Mouse (Mus musculus): Measurements from ENCODE around the gene Hoxa5. TPM values are rescaled to one million over a fixed set of nuclear protein-coding genes. Genes with fewer than 3 reads are reported as not detected.

The Hoxa5 gene
- polyA plus RNA-seq, 1 experiment from 2014 or later = 0.08 TPM

GRCm38 (mm10) chr6:52157466-52158275, 46.7 kb downstream of the Hoxa5 start:
- ATAC-seq = peak; percentile 37
- Histone ChIP-seq H3K27ac (no peak overlapping the region), H3K4me1 (replicated peaks) (peaks cover 10% of the 10 kb centered on the region), H3K27me3 (peaks cover 98% of the 10 kb centered on the region), H3K9ac (replicated peaks) (no peak overlapping the region), H3K36me3 (no peaks in the 10 kb centered on the region), H3K4me2 (replicated peaks) (peak overlapping the region; percentile 80), H3K4me3 (replicated peaks) (peak overlapping the region; percentile 45), H3K9me3 (no peaks in the 10 kb centered on the region)
- WGBS = 1% methylated on average over 32 of the region's 32 CpGs

GRCm38 (mm10) chr6:52156551-52157200, 47.7 kb downstream of the Hoxa5 start:
- ATAC-seq = no peak
- peaks cover 99% of the 10 kb centered on the region for H3K27me3 ChIP-seq
- no peaks in the 10 kb centered on the region for H3K9me3 ChIP-seq
- peaks cover 10% of the 10 kb centered on the region for H3K4me1 ChIP-seq (replicated peaks)
- no peak overlapping the region for H3K9ac ChIP-seq (replicated peaks)
- H3K4me3 ChIP-seq (replicated peaks) = no peak overlapping the region
- no peak overlapping the region for H3K4me2 ChIP-seq (replicated peaks)
- no peaks in the 10 kb centered on the region for H3K36me3 ChIP-seq
- H3K27ac ChIP-seq = no peak overlapping the region
- 2% methylated on average over 20 of the region's 20 CpGs for WGBS

- ATAC-seq = no peak
- 39% methylated on average over 3 of the region's 3 CpGs for WGBS
- no peak overlapping the region for H3K4me2 ChIP-seq (replicated peaks)
Measured at GRCm38 (mm10) chr6:52155471-52155870, 48.9 kb downstream of the Hoxa5 start.

GRCm38 (mm10) chr6:52154044-52154443, 50.3 kb downstream of the Hoxa5 start:
- H3K27me3 ChIP-seq = peaks cover 100% of the 10 kb centered on the region
- H3K27ac ChIP-seq = no peak overlapping the region
- no peak overlapping the region for H3K4me2 ChIP-seq (replicated peaks)
- H3K4me1 ChIP-seq (replicated peaks) = peaks cover 10% of the 10 kb centered on the region
- no peak overlapping the region for H3K4me3 ChIP-seq (replicated peaks)
- WGBS = 1% methylated on average over 5 of the region's 5 CpGs
- H3K9ac ChIP-seq (replicated peaks) = no peak overlapping the region
- H3K9me3 ChIP-seq = no peaks in the 10 kb centered on the region
- no peak for ATAC-seq
- no peaks in the 10 kb centered on the region for H3K36me3 ChIP-seq

More at GRCm38 (mm10) chr6:52155471-52155870, 48.9 kb downstream of the Hoxa5 start:
- Histone ChIP-seq H3K9ac (replicated peaks) (no peak overlapping the region), H3K4me1 (replicated peaks) (peaks cover 10% of the 10 kb centered on the region), H3K27ac (no peak overlapping the region), H3K27me3 (peaks cover 100% of the 10 kb centered on the region), H3K4me3 (replicated peaks) (no peak overlapping the region), H3K36me3 (no peaks in the 10 kb centered on the region), H3K9me3 (no peaks in the 10 kb centered on the region)

GRCm38 (mm10) chr6:52153270-52153669, 51.1 kb downstream of the Hoxa5 start:
- Histone ChIP-seq H3K27me3 (peaks cover 100% of the 10 kb centered on the region), H3K4me1 (replicated peaks) (peaks cover 4% of the 10 kb centered on the region), H3K9ac (replicated peaks) (no peak overlapping the region), H3K4me3 (replicated peaks) (no peak overlapping the region), H3K36me3 (no peaks in the 10 kb centered on the region), H3K4me2 (replicated peaks) (no peak overlapping the region), H3K27ac (no peak overlapping the region), H3K9me3 (no peaks in the 10 kb centered on the region)
- ATAC-seq = no peak
- whole genome bisulfite sequencing = 0% methylated on average over 6 of the region's 6 CpGs

- H3K27ac ChIP-seq = no peak overlapping the region
- ATAC-seq = no peak
- 2% methylated on average over 16 of the region's 16 CpGs for WGBS
- H3K9ac ChIP-seq (replicated peaks) = no peak overlapping the region
- peaks cover 100% of the 10 kb centered on the region for H3K27me3 ChIP-seq
- no peaks in the 10 kb centered on the region for H3K36me3 ChIP-seq
- no peaks in the 10 kb centered on the region for H3K4me1 ChIP-seq (replicated peaks)
- no peak overlapping the region for H3K4me3 ChIP-seq (replicated peaks)
- no peak overlapping the region for H3K4me2 ChIP-seq (replicated peaks)
- no peaks in the 10 kb centered on the region for H3K9me3 ChIP-seq
Measured at GRCm38 (mm10) chr6:52152226-52153193, 51.9 kb downstream of the Hoxa5 start.

MicroRNAs encoded within 50 kb of the gene (microRNA counts, 519-probe panel; counts per million panel counts)
- microRNA mmu-miR-196b = 110 counts per million, percentile 56 among the panel's probes with 10 or more counts

Small RNA genes within 50 kb of the gene (microRNA-seq; reads per million reads assigned to microRNA genes)
- gene Mir196b = 23.1 reads per million, percentile 36 among the genes with 10 or more reads in this experiment

Other genes starting within 250 kb of the Hoxa5 start
- 5.3 and 5.4 TPM in 2 replicates for gene Skap2, start 192.0 kb downstream of the Hoxa5 start, polyA plus RNA-seq (2015; fragmentation: Nextera tagmentation; extraction: Ambion mirVana)
- 0.07 and 0.09 TPM in 2 replicates for gene Hoxa1, start 46.3 kb downstream of the Hoxa5 start, polyA plus RNA-seq (2015; fragmentation: Nextera tagmentation; extraction: Ambion mirVana)
- gene Hoxa2, start 39.8 kb downstream of the Hoxa5 start, polyA plus RNA-seq (2015; fragmentation: Nextera tagmentation; extraction: Ambion mirVana) = 0.18 TPM in 1 of 2 replicates, not detected in the other
- not detected in 2 replicates for gene 5730596B20Rik, start 27.1 kb downstream of the Hoxa5 start, polyA plus RNA-seq (2015; fragmentation: Nextera tagmentation; extraction: Ambion mirVana)
- not detected in 2 replicates for gene Hoxa4, start 12.8 kb downstream of the Hoxa5 start, polyA plus RNA-seq (2015; fragmentation: Nextera tagmentation; extraction: Ambion mirVana)
- gene Hoxa6, start 4.1 kb upstream of the Hoxa5 start, polyA plus RNA-seq (2015; fragmentation: Nextera tagmentation; extraction: Ambion mirVana) = not detected in 2 replicates
- not detected in 2 replicates for gene Hoxa3, start 8.7 kb upstream of the Hoxa5 start, polyA plus RNA-seq (2015; fragmentation: Nextera tagmentation; extraction: Ambion mirVana)
- gene Gm28308, start 8.8 kb upstream of the Hoxa5 start, polyA plus RNA-seq (2015; fragmentation: Nextera tagmentation; extraction: Ambion mirVana) = not detected in 2 replicates
- gene Hoxa7, start 17.3 kb upstream of the Hoxa5 start, polyA plus RNA-seq (2015; fragmentation: Nextera tagmentation; extraction: Ambion mirVana) = not detected in 2 replicates
- gene Hoxa9, start 26.5 kb upstream of the Hoxa5 start, polyA plus RNA-seq (2015; fragmentation: Nextera tagmentation; extraction: Ambion mirVana) = not detected in 2 replicates
- 0.30 TPM in 1 of 2 replicates, not detected in the other for gene Hoxa10, start 36.3 kb upstream of the Hoxa5 start, polyA plus RNA-seq (2015; fragmentation: Nextera tagmentation; extraction: Ambion mirVana)
- not detected in 2 replicates for gene Hoxa11, start 41.2 kb upstream of the Hoxa5 start, polyA plus RNA-seq (2015; fragmentation: Nextera tagmentation; extraction: Ambion mirVana)
- not detected in 2 replicates for gene Hoxa13, start 56.3 kb upstream of the Hoxa5 start, polyA plus RNA-seq (2015; fragmentation: Nextera tagmentation; extraction: Ambion mirVana)
- gene Evx1, start 108.9 kb upstream of the Hoxa5 start, polyA plus RNA-seq (2015; fragmentation: Nextera tagmentation; extraction: Ambion mirVana) = 0.50 and 0.93 TPM in 2 replicates